Mouse (Mus musculus) embryonic facial prominence, embryonic 14.5 days (tissue): Measurements from ENCODE around the gene Clcn1. TPM values are rescaled to one million over a fixed set of nuclear protein-coding genes. Genes with fewer than 3 reads are reported as not detected.

ENCODE experiments used
- ATAC-seq: fragments of 200-750 bp; cut with Nextera tagmentation; 2 replicates; pipeline ENCODE4 v1.8.0; 2017; ENCODE audit warnings: low read depth, moderate number of reproducible peaks, moderate TSS enrichment
- DNase-seq: peaks from one replicate; pipeline ENCODE4 v3.0.0-alpha.2; 2015; ENCODE audit warnings: low spot score
- H3K27ac ChIP-seq: fragments of 300-500 bp; sonication (generic); replicated peaks from 2 replicates; pipeline ENCODE4 v1.5.1; 2014; ENCODE audit warnings: low read depth, mild to moderate bottlenecking, low read length, moderate library complexity
- H3K27me3 ChIP-seq: fragments of 300-500 bp; sonication (generic); replicated peaks from 2 replicates; pipeline ENCODE4 v1.6.1; 2014; ENCODE audit warnings: low read length; ENCODE audit not compliant: control insufficient read depth, insufficient read depth
- H3K36me3 ChIP-seq: fragments of 300-500 bp; sonication (generic); 2 replicates; pipeline ENCODE4 v1.6.1; 2014; ENCODE audit warnings: low read length, mixed read lengths; ENCODE audit not compliant: control insufficient read depth, insufficient read depth
- H3K4me1 ChIP-seq: fragments of 300-500 bp; sonication (generic); 2 replicates; pipeline ENCODE4 v1.6.1; 2014; ENCODE audit warnings: antibody characterized with exemption, low read length; ENCODE audit not compliant: control insufficient read depth, insufficient read depth
- H3K4me2 ChIP-seq: fragments of 300-500 bp; sonication (generic); 2 replicates; pipeline ENCODE4 v1.6.1; 2014; ENCODE audit warnings: low read depth, mild to moderate bottlenecking, low read length, moderate library complexity, mixed read lengths
- H3K4me3 ChIP-seq: fragments of 300-500 bp; sonication (generic); 2 replicates; pipeline ENCODE4 v1.5.1; 2014; ENCODE audit warnings: low read depth, mild to moderate bottlenecking, low read length
- H3K9ac ChIP-seq: fragments of 300-500 bp; sonication (generic); 2 replicates; pipeline ENCODE4 v1.6.1; 2014; ENCODE audit warnings: low read depth, mild to moderate bottlenecking, low read length, moderate library complexity, mixed read lengths
- H3K9me3 ChIP-seq: fragments of 300-500 bp; sonication (generic); 2 replicates; pipeline ENCODE4 v1.6.1; 2016; ENCODE audit warnings: low read length; ENCODE audit not compliant: control insufficient read depth
- WGBS: fragments of 180-500 bp; shearing (Covaris S2); extraction: QIAGEN DNeasy Blood & Tissue Kit; methylation state at CpG from one replicate; pipeline ENCODE4 v1.1.7; 2014; 5-methylcytosine and 5-hydroxymethylcytosine counted together
- polyA plus RNA-seq: library from polyadenylated mRNA; unstranded; fragments of >200 nt; fragmentation: Nextera tagmentation; extraction: Ambion mirVana; gene quantifications from 2 replicates; pipeline ENCODE4 v1.2.1, GENCODE M21; 2014

The Clcn1 gene
- polyA plus RNA-seq, 1 experiment from 2014 or later, result 0.92 TPM

DNA sequence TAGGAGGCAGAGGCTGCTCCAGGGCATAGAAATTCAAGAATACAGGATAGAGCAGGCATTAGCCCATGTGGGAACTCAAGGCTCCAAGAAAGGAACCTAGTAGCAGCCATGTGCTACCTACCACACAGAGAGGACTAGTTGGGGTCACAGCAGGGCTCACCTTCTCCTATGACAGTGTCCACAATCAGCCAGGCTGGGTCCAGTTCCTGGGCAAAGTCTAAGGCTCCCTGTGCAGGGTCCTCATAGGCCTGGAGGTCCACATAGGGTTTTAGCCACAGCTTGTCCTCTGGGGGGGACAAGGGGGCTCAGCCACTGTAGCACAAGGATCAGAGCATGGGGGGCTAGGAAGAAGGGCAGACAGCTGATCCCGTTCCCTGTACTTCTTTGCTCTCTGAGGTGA, 76.0 kb downstream of the Clcn1 start:
- H3K9ac ChIP-seq, result no peak overlapping the region
- no peak for DNase-seq
- H3K9me3 ChIP-seq, result no peaks in the 10 kb centered on the region
- no peak overlapping the region for H3K4me3 ChIP-seq
- WGBS, result 82% methylated on average over 1 of the region's 1 CpGs
- H3K4me1 ChIP-seq, result no peaks in the 10 kb centered on the region
- H3K4me2 ChIP-seq, result no peak overlapping the region
- ATAC-seq, result no peak
- H3K27ac ChIP-seq, result no peak overlapping the region
- no peaks in the 10 kb centered on the region for H3K27me3 ChIP-seq
- peaks cover 39% of the 10 kb centered on the region for H3K36me3 ChIP-seq

DNA sequence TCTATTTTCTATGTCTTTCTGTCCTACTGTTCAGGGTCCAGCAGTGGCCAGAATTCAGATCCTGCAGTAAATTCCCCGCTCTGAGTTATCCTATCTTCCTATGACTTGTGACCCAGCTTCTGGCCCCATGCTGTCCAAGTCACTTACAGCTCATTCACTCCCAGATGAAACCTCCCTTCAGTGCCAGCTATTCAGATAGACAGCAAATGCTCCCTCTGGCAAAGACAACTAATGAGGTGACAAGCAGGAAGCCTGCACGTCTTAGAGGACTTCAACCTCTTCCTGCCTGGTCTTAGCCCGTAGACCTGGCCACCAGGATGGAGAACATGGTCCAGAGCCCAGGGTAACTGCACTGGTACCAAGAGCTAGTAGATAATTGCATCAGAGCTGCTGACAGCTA, 76.5 kb downstream of the Clcn1 start:
- Histone ChIP-seq H3K4me3 (no peak overlapping the region), H3K27ac (no peak overlapping the region), H3K36me3 (peaks cover 34% of the 10 kb centered on the region), H3K4me2 (no peak overlapping the region), H3K9ac (no peak overlapping the region), H3K4me1 (no peaks in the 10 kb centered on the region), H3K27me3 (no peaks in the 10 kb centered on the region), H3K9me3 (no peaks in the 10 kb centered on the region)
- DNase-seq, result no peak
- no peak for ATAC-seq
- WGBS, result 70% methylated on average over 3 of the region's 3 CpGs

DNA sequence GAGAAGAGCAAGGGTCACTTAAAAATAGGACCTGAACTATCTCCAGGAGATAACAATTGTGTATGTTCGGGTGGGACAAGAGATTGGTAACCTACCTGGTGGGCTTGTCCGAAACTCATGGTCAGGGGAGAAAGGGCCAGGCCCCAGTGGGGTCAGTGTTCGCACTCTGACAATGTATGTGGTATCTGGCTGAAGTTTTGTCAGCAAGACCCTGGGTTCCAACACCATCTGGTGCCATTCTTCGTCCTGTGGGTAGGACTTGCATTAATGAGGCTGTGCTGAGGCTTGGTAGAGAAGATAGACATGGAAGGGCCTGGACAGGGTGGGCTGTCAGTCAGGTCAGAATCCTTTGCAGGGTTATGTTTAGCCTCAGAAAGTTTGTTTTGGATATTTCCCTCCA, 77.6 kb downstream of the Clcn1 start:
- no peak overlapping the region for H3K4me3 ChIP-seq
- 87% methylated on average over 4 of the region's 4 CpGs for WGBS

DNA sequence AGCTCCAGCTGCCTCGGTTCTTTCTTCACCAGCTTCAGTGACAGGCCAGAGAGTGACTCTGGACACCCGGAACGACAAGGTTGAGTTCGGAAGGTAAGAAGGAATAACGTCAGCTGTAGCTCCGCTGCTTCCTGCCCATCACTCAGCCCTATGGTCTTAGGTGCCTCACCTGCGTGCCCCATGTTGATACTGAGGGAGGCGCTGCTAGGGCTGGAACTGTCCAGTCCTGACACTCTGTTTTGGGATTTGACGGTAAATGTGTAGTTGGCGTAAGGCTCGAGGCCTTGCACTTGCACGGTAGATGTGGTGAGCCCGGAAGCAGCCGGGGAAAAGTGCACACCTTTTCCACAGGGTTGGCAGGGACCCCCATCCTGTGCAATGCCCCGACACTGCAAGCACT, 78.1 kb downstream of the Clcn1 start:
- Histone ChIP-seq H3K27me3 (no peaks in the 10 kb centered on the region), H3K4me2 (no peak overlapping the region), H3K4me3 (no peak overlapping the region), H3K4me1 (no peaks in the 10 kb centered on the region), H3K27ac (no peak overlapping the region), H3K9me3 (no peaks in the 10 kb centered on the region), H3K9ac (no peak overlapping the region), H3K36me3 (peaks cover 17% of the 10 kb centered on the region)
- ATAC-seq, result no peak
- 89% methylated on average over 15 of the region's 15 CpGs for WGBS
- DNase-seq, result no peak

More for the DNA sequence above, 77.6 kb downstream of the Clcn1 start:
- DNase-seq (no peak), ATAC-seq (no peak)
- Histone ChIP-seq H3K27ac (no peak overlapping the region), H3K27me3 (no peaks in the 10 kb centered on the region), H3K36me3 (peaks cover 23% of the 10 kb centered on the region), H3K4me2 (no peak overlapping the region), H3K4me1 (no peaks in the 10 kb centered on the region), H3K9me3 (no peaks in the 10 kb centered on the region), H3K9ac (no peak overlapping the region)

DNA sequence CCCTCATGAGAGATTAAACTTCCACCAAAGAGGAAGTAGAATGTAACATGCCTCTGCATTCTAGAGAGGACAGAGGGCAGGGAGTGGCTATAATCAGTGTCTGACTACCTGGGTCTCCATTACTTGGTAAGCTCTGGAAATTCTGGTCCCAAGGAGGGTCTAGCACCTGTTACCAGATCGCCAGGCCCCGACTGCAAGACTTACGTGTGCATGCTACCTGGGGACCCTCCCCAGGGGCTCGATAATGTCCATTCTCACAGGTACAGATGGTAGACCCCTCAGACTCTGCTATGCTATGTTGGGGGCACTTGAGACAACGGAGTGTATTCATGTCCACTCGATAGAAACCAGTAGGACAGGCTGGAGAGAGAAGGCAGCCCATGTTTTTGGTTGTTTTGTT, 78.7 kb downstream of the Clcn1 start:
- 92% methylated on average over 6 of the region's 6 CpGs for WGBS
- no peak for DNase-seq
- no peak overlapping the region for H3K9ac ChIP-seq
- ATAC-seq, result no peak
- no peaks in the 10 kb centered on the region for H3K9me3 ChIP-seq
- H3K36me3 ChIP-seq, result peaks cover 11% of the 10 kb centered on the region
- no peak overlapping the region for H3K4me2 ChIP-seq
- no peaks in the 10 kb centered on the region for H3K27me3 ChIP-seq
- no peak overlapping the region for H3K27ac ChIP-seq
- 0 out of 2 replicates have a peak, but pooled peaks cover 3% of the 10 kb centered on the region for H3K4me1 ChIP-seq
- no peak overlapping the region for H3K4me3 ChIP-seq

Other genes starting within 250 kb of the Clcn1 start
- gene Sva, start 248.3 kb upstream of the Clcn1 start, polyA plus RNA-seq, result not detected in 2 replicates
- gene Tas2r139, start 145.7 kb upstream of the Clcn1 start, polyA plus RNA-seq, result not detected in 2 replicates
- not detected in 2 replicates for gene Tas2r144, start 71.4 kb upstream of the Clcn1 start, polyA plus RNA-seq
- 15.8 and 18.6 TPM in 2 replicates for gene Gstk1, start 40.8 kb upstream of the Clcn1 start, polyA plus RNA-seq
- gene Tmem139, start 24.7 kb upstream of the Clcn1 start, polyA plus RNA-seq, result 0.89 and 1.0 TPM in 2 replicates
- gene Casp2, start 21.7 kb upstream of the Clcn1 start, polyA plus RNA-seq, result 38.6 and 43.2 TPM in 2 replicates
- gene Fam131b, start 38.0 kb downstream of the Clcn1 start, polyA plus RNA-seq, result 0.43 and 0.46 TPM in 2 replicates
- 155 and 156 TPM in 2 replicates for gene Zyx, start 62.9 kb downstream of the Clcn1 start, polyA plus RNA-seq
- gene Epha1, start 86.6 kb downstream of the Clcn1 start, polyA plus RNA-seq, result 3.8 and 4.3 TPM in 2 replicates
- not detected in 2 replicates for gene Tas2r143, start 113.6 kb downstream of the Clcn1 start, polyA plus RNA-seq
- gene Tas2r135, start 118.7 kb downstream of the Clcn1 start, polyA plus RNA-seq, result not detected in 2 replicates
- gene Tas2r126, start 147.8 kb downstream of the Clcn1 start, polyA plus RNA-seq, result not detected in 2 replicates
- not detected in 2 replicates for gene Olfr458, start 178.5 kb downstream of the Clcn1 start, polyA plus RNA-seq
- not detected in 2 replicates for gene Olfr457, start 189.7 kb downstream of the Clcn1 start, polyA plus RNA-seq
- 0.17 TPM in 1 of 2 replicates, not detected in the other for gene Olfr456, start 200.5 kb downstream of the Clcn1 start, polyA plus RNA-seq